ENCODE assay signal across 32 mouse cellular contexts in genomic region chr13:45929744-45930143, GRCm38 (mm10). TPM values are rescaled to one million over a fixed set of nuclear protein-coding genes. Genes with fewer than 3 reads are reported as not detected.
DNase-seq lines count a peak whose midpoint lies in the region; ATAC-seq lines count a peak whose summit lies in the region.
"Had no signal": no experiment of that assay in that cellular context is flagged by ENCODE, and none has a peak within 500 bp of the region (broad histone marks: within the 10 kb centered on the region; RNA-seq: fewer than 3 reads in every experiment).

No protein-coding gene starts in this region.

- ATAC-seq in frontal cortex, adult (ENCODE audit: low TSS enrichment): peak; percentile 45
- ATAC-seq in lung, embryonic 16.5 days (ENCODE audit: low read depth): peak; percentile 86
- no peak for ATAC-seq in monocyte, adult 5-6 weeks (replicated peaks; ENCODE audit: insufficient number of reproducible peaks, low FRiP score, low TSS enrichment, poor library complexity, severe bottlenecking)
- ATAC-seq: forebrain, postnatal 0 days; hindbrain, embryonic 16.5 days; Patski had no signal

- no peaks in the 10 kb centered on the region for H3K36me3 ChIP-seq in lung, embryonic 16.5 days (ENCODE audit: control insufficient read depth, insufficient read depth, low read length)
- H3K36me3 ChIP-seq: forebrain, embryonic 12.5 days; limb, embryonic 12.5 days; liver, embryonic 15.5 days; neural tube, embryonic 15.5 days had no signal

- 49% methylated on average over 5 of the region's 5 CpGs for WGBS in lung, embryonic 16.5 days

- H3K27ac ChIP-seq in lung, embryonic 16.5 days (ENCODE audit: low read length): 0 out of 2 replicates have a peak overlapping the region, but pooled peaks have one; percentile 14
- H3K27ac ChIP-seq: forebrain, embryonic 12.5 days; heart, adult 2 months; hindbrain, embryonic 10.5 days; kidney, postnatal 0 days; limb, embryonic 12.5 days; liver, embryonic 15.5 days; macrophage; neural tube, embryonic 15.5 days had no signal

- H3K4me3 ChIP-seq in lung, embryonic 16.5 days (ENCODE audit: low read length): no peak overlapping the region
- H3K4me3 ChIP-seq: erythroblast, embryonic 14.5 days; forebrain, embryonic 12.5 days; heart, adult 2 months; heart, embryonic 12.5 days; hindbrain, embryonic 10.5 days; limb, embryonic 12.5 days; liver, embryonic 15.5 days; neural tube, embryonic 15.5 days had no signal

- H3K9me3 ChIP-seq in lung, embryonic 16.5 days (ENCODE audit: control insufficient read depth, low read length): 0 out of 2 replicates have a peak, but pooled peaks cover 3% of the 10 kb centered on the region
- H3K9me3 ChIP-seq: forebrain, embryonic 12.5 days; liver, embryonic 15.5 days; neural tube, embryonic 15.5 days had no signal

- H3K4me2 ChIP-seq in lung, embryonic 16.5 days (ENCODE audit: low read depth, low read length): no peak overlapping the region
- H3K4me2 ChIP-seq: forebrain, embryonic 12.5 days; heart, embryonic 12.5 days; limb, embryonic 12.5 days; liver, embryonic 15.5 days; neural tube, embryonic 15.5 days had no signal

- H3K9ac ChIP-seq in lung, embryonic 16.5 days (ENCODE audit: low read length): no peak overlapping the region
- H3K9ac ChIP-seq: forebrain, embryonic 12.5 days; forebrain, postnatal 0 days; heart, embryonic 12.5 days; limb, embryonic 12.5 days; liver, embryonic 15.5 days; neural tube, embryonic 15.5 days had no signal

- intact Hi-C loops in left cerebral cortex, postnatal 4 days (cut with DNase I): no loop called here

- no peak for DNase-seq in frontal cortex, postnatal 36 days (ENCODE audit: low spot score in 2 of 2)
- peak; percentile 47 for DNase-seq in brain, adult 2 months (ENCODE audit: low read depth, low spot score)
- peak; percentile 64 for DNase-seq in lung, postnatal 36 days
- no peak for DNase-seq in gastrocnemius, postnatal 4 days (ENCODE audit: low spot score in 2 of 2)
- no peak for DNase-seq in left cerebral cortex, postnatal 4 days
- DNase-seq: adrenal gland, postnatal 14 days; cerebellum, adult 11-12 months; cerebellum, adult 9-11 months; forebrain, postnatal 0 days; gastrocnemius, postnatal 25 days; heart, adult 2 months; kidney, adult 2 months; layer of hippocampus, adult 9-11 months; midbrain, embryonic 14.5 days; retina, postnatal 1 day; right cerebral cortex, postnatal 14 days; thymus, adult 2 months; thymus, postnatal 36 days had no signal

- no peaks in the 10 kb centered on the region; the same call in 1 of the 2 replicates for H3K4me1 ChIP-seq in lung, embryonic 16.5 days (replicated peaks; ENCODE audit: control insufficient read depth, insufficient read depth, low read length)

- no peaks in the 10 kb centered on the region for H3K27me3 ChIP-seq in lung, embryonic 16.5 days (ENCODE audit: control insufficient read depth, insufficient read depth, low read depth, low read length)
- H3K27me3 ChIP-seq: forebrain, embryonic 12.5 days; heart, embryonic 12.5 days; limb, embryonic 12.5 days; liver, embryonic 15.5 days; neural tube, embryonic 15.5 days; Patski had no signal

RNA-seq across cellular contexts. Expression of gene Atxn1, which starts 35.1 kb away (rescaled TPM):
- 8.3 and 9.8 TPM in 2 replicates for polyA plus RNA-seq in lung, embryonic 16.5 days (2015; fragmentation: Nextera tagmentation; extraction: Ambion mirVana)
- 10 to 100 TPM; 24.8 to 29.0 TPM for total RNA-seq in gastrocnemius, postnatal 4 days (2021)
- 8.2 to 29.2 TPM (median 18.5 TPM) in 3 replicates for total RNA-seq in monocyte, adult 5-6 weeks (2017)
- total RNA-seq in left cerebral cortex, postnatal 4 days (2021): 100 to 1,000 TPM in 1 of 2 experiments, 10 to 100 TPM in 1; 91.3 to 126 TPM

Comparison
In these comparisons a context has a peak if more than half of its experiments do, and no peak if none do; other contexts are left out.
1. DNase-seq: peak in brain, adult 2 months (single experiment) and lung, postnatal 36 days (single experiment); none in frontal cortex, postnatal 36 days (0 of 2), gastrocnemius, postnatal 4 days (0 of 2) and left cerebral cortex, postnatal 4 days (single experiment).